Mouse (Mus musculus): Measurements from ENCODE around the gene Sulf2. TPM values are rescaled to one million over a fixed set of nuclear protein-coding genes. Genes with fewer than 3 reads are reported as not detected.
"Not testable (repeated sequence)": the region's sequence is repeated elsewhere in the genome, so short reads cannot be mapped to it uniquely, and the experiment has no call there.

The Sulf2 gene
- polyA plus RNA-seq, 1 experiment from 2014 or later: 125 TPM

DNA sequence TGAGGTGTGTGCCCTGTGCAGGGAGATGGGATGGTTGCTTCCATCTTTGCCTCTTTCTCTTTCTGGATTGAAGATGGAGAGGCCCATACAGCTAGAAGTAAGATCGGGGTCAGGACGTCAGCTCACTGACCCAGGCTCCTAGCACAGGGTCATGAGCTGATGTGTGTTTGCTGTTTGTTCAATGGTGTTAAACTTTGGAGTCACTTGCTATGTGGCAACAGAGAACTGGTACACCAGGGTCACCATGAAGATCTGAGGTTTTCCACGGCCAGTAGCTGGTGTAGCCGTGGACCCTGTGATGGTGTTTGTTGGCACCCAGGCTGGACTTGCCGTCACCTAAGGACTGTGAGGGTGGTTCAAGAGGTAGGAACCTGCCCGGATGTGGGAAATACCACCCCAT, 63.1 kb downstream of the Sulf2 start:
- ATAC-seq (ENCODE audit: low FRiP score): no peak
- H3K36me3 ChIP-seq (replicated peaks; ENCODE audit: control insufficient read depth, insufficient read depth): peaks cover 25% of the 10 kb centered on the region

DNA sequence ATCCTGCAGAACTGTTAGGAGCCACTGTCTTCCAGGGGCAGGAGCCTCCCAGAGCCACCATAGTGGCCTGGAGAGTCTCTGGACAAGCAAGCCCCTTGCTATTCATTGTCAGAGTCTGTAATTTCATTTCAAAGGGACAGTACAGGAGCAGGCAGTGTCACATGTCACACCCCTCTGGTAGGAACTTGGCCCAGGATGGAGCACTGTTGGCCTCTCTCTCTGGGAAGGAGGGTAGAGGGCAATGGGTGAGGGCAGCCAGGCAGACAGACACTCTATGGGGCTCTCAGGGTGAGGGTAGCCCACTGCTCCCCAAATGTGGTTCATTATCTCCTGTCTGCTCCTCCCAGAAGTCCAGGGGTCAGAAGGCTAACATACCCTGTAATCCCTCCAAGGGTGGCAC, 63.9 kb downstream of the Sulf2 start:
- Histone ChIP-seq H3K4me2 (replicated peaks) (no peak overlapping the region), H3K36me3 (replicated peaks; ENCODE audit: control insufficient read depth, insufficient read depth) (peaks cover 26% of the 10 kb centered on the region), H3K27ac (no peak overlapping the region), H3K27me3 (ENCODE audit: control insufficient read depth, insufficient read depth, low read length) (no peaks in the 10 kb centered on the region), H3K9me3 (ENCODE audit: control insufficient read depth, low read length) (no peaks in the 10 kb centered on the region), H3K4me3 (replicated peaks; ENCODE audit: low read length) (no peak overlapping the region), H3K4me1 (replicated peaks; ENCODE audit: control insufficient read depth, insufficient read depth, low read length) (no peaks in the 10 kb centered on the region), H3K9ac (no peak overlapping the region)
- no peak for DNase-seq (ENCODE audit: low spot score)
- ATAC-seq (ENCODE audit: low FRiP score): no peak

More for the DNA sequence above, 63.1 kb downstream of the Sulf2 start:
- Histone ChIP-seq H3K4me1 (replicated peaks; ENCODE audit: control insufficient read depth, insufficient read depth, low read length) (no peaks in the 10 kb centered on the region), H3K4me3 (replicated peaks; ENCODE audit: low read length) (no peak overlapping the region), H3K4me2 (replicated peaks) (no peak overlapping the region), H3K9ac (no peak overlapping the region), H3K27me3 (ENCODE audit: control insufficient read depth, insufficient read depth, low read length) (no peaks in the 10 kb centered on the region), H3K9me3 (ENCODE audit: control insufficient read depth, low read length) (no peaks in the 10 kb centered on the region), H3K27ac (no peak overlapping the region)
- WGBS: 93% methylated on average over 6 of the region's 6 CpGs
- no peak for DNase-seq (ENCODE audit: low spot score)

GRCm38 (mm10) chr2:166090131-166090581, 65.3 kb downstream of the Sulf2 start:
- 47% methylated on average over 7 of the region's 7 CpGs for WGBS
- H3K36me3 ChIP-seq (replicated peaks; ENCODE audit: control insufficient read depth, insufficient read depth): peaks cover 26% of the 10 kb centered on the region
- no peak for DNase-seq (ENCODE audit: low spot score)

GRCm38 (mm10) chr2:166088991-166089390, 66.5 kb downstream of the Sulf2 start:
- Histone ChIP-seq H3K27ac (no peak overlapping the region), H3K4me2 (replicated peaks) (no peak overlapping the region), H3K4me3 (replicated peaks; ENCODE audit: low read length) (no peak overlapping the region), H3K9me3 (ENCODE audit: control insufficient read depth, low read length) (no peaks in the 10 kb centered on the region), H3K4me1 (replicated peaks; ENCODE audit: control insufficient read depth, insufficient read depth, low read length) (no peaks in the 10 kb centered on the region), H3K27me3 (ENCODE audit: control insufficient read depth, insufficient read depth, low read length) (no peaks in the 10 kb centered on the region), H3K36me3 (replicated peaks; ENCODE audit: control insufficient read depth, insufficient read depth) (peaks cover 26% of the 10 kb centered on the region), H3K9ac (no peak overlapping the region)
- DNase-seq (ENCODE audit: low spot score) (no peak), ATAC-seq (ENCODE audit: low FRiP score) (no peak)
- 82% methylated on average over 9 of the region's 9 CpGs for WGBS

More at GRCm38 (mm10) chr2:166090131-166090581, 65.3 kb downstream of the Sulf2 start:
- Histone ChIP-seq H3K27me3 (ENCODE audit: control insufficient read depth, insufficient read depth, low read length) (no peaks in the 10 kb centered on the region), H3K9ac (no peak overlapping the region), H3K4me1 (replicated peaks; ENCODE audit: control insufficient read depth, insufficient read depth, low read length) (no peaks in the 10 kb centered on the region), H3K4me3 (replicated peaks; ENCODE audit: low read length) (no peak overlapping the region), H3K27ac (no peak overlapping the region), H3K9me3 (ENCODE audit: control insufficient read depth, low read length) (no peaks in the 10 kb centered on the region), H3K4me2 (replicated peaks) (no peak overlapping the region)
- no peak for ATAC-seq (ENCODE audit: low FRiP score)

DNA sequence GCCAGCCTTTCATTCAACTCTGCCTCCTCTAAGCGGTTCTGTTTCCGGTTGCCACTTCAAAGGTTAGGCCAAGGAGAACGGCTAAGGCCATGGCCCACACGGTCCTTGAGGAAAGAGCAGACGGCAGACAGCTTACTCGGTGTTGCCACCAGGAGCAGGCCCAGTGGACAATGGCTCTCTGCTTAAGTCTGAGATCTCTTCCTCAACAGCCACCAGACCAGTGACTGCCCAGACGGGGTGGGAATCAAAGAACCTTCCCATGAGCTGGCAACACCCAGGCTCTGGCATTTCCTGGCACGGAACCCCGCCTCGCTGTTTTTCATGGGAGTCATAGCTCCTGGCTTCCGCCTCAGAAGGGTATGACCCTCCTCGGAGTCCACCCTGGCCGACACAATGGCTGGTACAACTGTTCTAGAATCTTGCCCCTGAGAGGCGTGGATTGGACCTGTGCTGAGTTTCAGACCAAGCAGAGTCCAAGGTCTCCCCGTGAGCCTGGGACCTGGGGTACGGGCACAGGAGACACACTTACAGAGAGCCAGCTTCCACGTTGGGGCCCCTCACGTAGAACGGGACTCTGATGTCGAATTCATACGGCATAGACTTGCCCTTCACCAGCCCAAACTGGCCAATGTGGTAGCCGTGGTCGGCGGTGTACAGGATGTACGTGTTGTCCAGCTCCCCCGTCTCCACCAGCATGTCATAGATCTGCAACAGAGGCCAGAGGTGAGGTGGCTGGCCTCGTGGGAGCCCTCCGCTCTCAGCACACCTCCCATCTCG, 68.8 kb downstream of the Sulf2 start:
- DNase-seq (ENCODE audit: low spot score) (no peak), ATAC-seq (ENCODE audit: low FRiP score) (no peak)
- Histone ChIP-seq H3K27ac (no peak overlapping the region), H3K27me3 (ENCODE audit: control insufficient read depth, insufficient read depth, low read length) (no peaks in the 10 kb centered on the region), H3K4me3 (replicated peaks; ENCODE audit: low read length) (no peak overlapping the region), H3K4me2 (replicated peaks) (no peak overlapping the region), H3K4me1 (replicated peaks; ENCODE audit: control insufficient read depth, insufficient read depth, low read length) (no peaks in the 10 kb centered on the region), H3K9me3 (ENCODE audit: control insufficient read depth, low read length) (no peaks in the 10 kb centered on the region), H3K36me3 (replicated peaks; ENCODE audit: control insufficient read depth, insufficient read depth) (peaks cover 11% of the 10 kb centered on the region), H3K9ac (no peak overlapping the region)
- WGBS: 86% methylated on average over 29 of the region's 29 CpGs

DNA sequence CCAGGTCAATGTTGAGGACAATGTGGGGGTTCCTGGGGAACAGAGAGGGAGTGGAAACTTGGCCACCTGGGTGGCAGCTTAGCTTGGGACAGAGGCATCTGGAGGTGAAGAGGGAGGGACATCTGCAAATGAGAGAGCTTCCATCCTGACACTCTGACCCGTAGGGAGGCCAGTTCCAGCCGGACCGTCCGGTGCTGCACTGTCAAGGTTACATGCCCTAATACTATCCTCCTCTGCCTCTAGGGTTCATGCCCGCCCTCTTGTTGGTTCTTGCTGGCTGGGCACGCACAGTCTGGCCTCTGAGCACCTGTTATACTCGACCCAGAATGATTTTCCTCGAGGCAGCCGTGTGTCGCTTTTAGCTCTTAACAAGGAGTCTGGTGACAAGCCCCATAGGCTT, 69.7 kb downstream of the Sulf2 start:
- H3K9me3 ChIP-seq (ENCODE audit: control insufficient read depth, low read length): no peaks in the 10 kb centered on the region
- ATAC-seq (ENCODE audit: low FRiP score) (no peak; the same call in 1 of the 2 replicates), DNase-seq (ENCODE audit: low spot score) (no peak)
- H3K27ac ChIP-seq: no peak overlapping the region
- H3K4me2 ChIP-seq (replicated peaks): no peak overlapping the region
- H3K36me3 ChIP-seq (replicated peaks; ENCODE audit: control insufficient read depth, insufficient read depth): peaks cover 11% of the 10 kb centered on the region
- no peaks in the 10 kb centered on the region for H3K27me3 ChIP-seq (ENCODE audit: control insufficient read depth, insufficient read depth, low read length)
- no peak overlapping the region for H3K9ac ChIP-seq
- no peak overlapping the region for H3K4me3 ChIP-seq (replicated peaks; ENCODE audit: low read length)
- 91% methylated on average over 10 of the region's 10 CpGs for WGBS
- no peaks in the 10 kb centered on the region for H3K4me1 ChIP-seq (replicated peaks; ENCODE audit: control insufficient read depth, insufficient read depth, low read length)

DNA sequence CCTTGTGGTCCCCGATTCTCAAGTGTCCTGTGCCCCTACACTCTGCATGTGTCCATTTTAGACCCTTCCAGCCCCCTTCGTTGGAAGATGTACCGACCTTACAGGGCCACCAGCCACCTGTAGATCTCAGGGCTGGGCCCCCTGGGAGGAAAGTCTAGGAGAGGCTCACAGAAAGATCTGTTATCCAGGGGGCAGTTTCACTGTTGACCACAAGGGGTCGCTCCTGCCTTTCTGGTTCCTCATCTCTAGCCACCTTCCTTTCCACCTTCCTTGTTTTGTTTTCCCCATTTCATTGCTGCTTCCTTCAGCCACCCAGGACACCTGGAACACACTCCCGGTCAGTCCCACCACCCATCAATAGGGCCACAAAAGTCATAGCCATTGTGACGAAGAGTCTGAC, 70.5 kb downstream of the Sulf2 start:
- not testable (repeated sequence) for H3K9ac ChIP-seq; H3K27ac ChIP-seq; H3K9me3 ChIP-seq (ENCODE audit: control insufficient read depth, low read length); H3K4me1 ChIP-seq (replicated peaks; ENCODE audit: control insufficient read depth, insufficient read depth, low read length); H3K4me2 ChIP-seq (replicated peaks); H3K4me3 ChIP-seq (replicated peaks; ENCODE audit: low read length); H3K27me3 ChIP-seq (ENCODE audit: control insufficient read depth, insufficient read depth, low read length); ATAC-seq (ENCODE audit: low FRiP score)
- H3K36me3 ChIP-seq (replicated peaks; ENCODE audit: control insufficient read depth, insufficient read depth): peaks cover 13% of the 10 kb centered on the region
- peak; percentile 81 for DNase-seq (ENCODE audit: low spot score)
- 36% methylated on average over 6 of the region's 6 CpGs for WGBS

DNA sequence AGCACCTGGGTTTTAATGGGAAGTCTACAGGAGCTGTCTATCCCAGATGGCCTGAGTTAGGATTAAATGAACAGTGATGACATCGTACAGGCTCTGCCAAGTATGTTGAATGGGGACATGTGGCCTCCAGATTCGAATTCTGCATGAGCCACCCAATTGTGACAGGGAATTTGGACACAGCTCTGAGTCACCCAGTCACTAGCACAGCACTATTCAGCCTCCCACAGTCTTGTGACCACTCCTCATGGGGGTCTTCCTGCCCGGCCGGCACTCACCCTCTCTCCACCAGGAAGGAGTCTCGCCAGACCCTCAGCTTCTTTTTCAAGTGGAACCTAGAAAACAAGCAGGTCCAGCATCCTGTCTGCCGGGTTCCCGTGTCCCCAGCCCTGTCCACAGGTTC, 71.4 kb downstream of the Sulf2 start:
- H3K4me2 ChIP-seq (replicated peaks): no peak overlapping the region

GRCm38 (mm10) chr2:166083542-166084031, 71.9 kb downstream of the Sulf2 start:
- ATAC-seq (ENCODE audit: low FRiP score) (no peak), DNase-seq (ENCODE audit: low spot score) (no peak)
- no peak overlapping the region for H3K4me3 ChIP-seq (replicated peaks; ENCODE audit: low read length)
- no peak overlapping the region for H3K27ac ChIP-seq
- H3K27me3 ChIP-seq (ENCODE audit: control insufficient read depth, insufficient read depth, low read length): no peaks in the 10 kb centered on the region
- H3K4me1 ChIP-seq (replicated peaks; ENCODE audit: control insufficient read depth, insufficient read depth, low read length): no peaks in the 10 kb centered on the region
- H3K9me3 ChIP-seq (ENCODE audit: control insufficient read depth, low read length): no peaks in the 10 kb centered on the region
- 58% methylated on average over 9 of the region's 9 CpGs for WGBS
- no peak overlapping the region for H3K9ac ChIP-seq
- H3K36me3 ChIP-seq (replicated peaks; ENCODE audit: control insufficient read depth, insufficient read depth): peaks cover 16% of the 10 kb centered on the region
- H3K4me2 ChIP-seq (replicated peaks): no peak overlapping the region

More for the DNA sequence above, 71.4 kb downstream of the Sulf2 start:
- 85% methylated on average over 7 of the region's 7 CpGs for WGBS
- no peaks in the 10 kb centered on the region for H3K27me3 ChIP-seq (ENCODE audit: control insufficient read depth, insufficient read depth, low read length)
- H3K4me1 ChIP-seq (replicated peaks; ENCODE audit: control insufficient read depth, insufficient read depth, low read length): no peaks in the 10 kb centered on the region
- no peaks in the 10 kb centered on the region for H3K9me3 ChIP-seq (ENCODE audit: control insufficient read depth, low read length)
- DNase-seq (ENCODE audit: low spot score) (no peak), ATAC-seq (ENCODE audit: low FRiP score) (no peak)
- H3K27ac ChIP-seq: no peak overlapping the region
- peaks cover 19% of the 10 kb centered on the region for H3K36me3 ChIP-seq (replicated peaks; ENCODE audit: control insufficient read depth, insufficient read depth)
- no peak overlapping the region for H3K4me3 ChIP-seq (replicated peaks; ENCODE audit: low read length)
- H3K9ac ChIP-seq: no peak overlapping the region
